Mouse (Mus musculus): ENCODE measurements at regions not wholly inside any gene's neighbourhood (a gene's known extent, or its start where the extent isn't known, plus 50 kb on each side); places are given as distances from the start of the nearest gene placed in this dataset.
A peak's percentile ranks its signal among the peaks of the same experiment; 100 is the strongest.

- DNase-seq: no peak
Measured at GRCm38 (mm10) chr5:111601711-111602521, 131.8 kb upstream of the Gm26897 start.

GRCm38 (mm10) chr5:111613687-111614086 is 120.0 kb upstream of the Gm26897 start:
- no peak for DNase-seq

- DNase-seq: peak; percentile 3
Measured at GRCm38 (mm10) chr5:111619974-111620373, 113.8 kb upstream of the Gm26897 start.

- no peak for DNase-seq
Measured at GRCm38 (mm10) chr5:111620626-111621025, 113.1 kb upstream of the Gm26897 start.

GRCm38 (mm10) chr5:111622481-111622880 is 111.2 kb upstream of the Gm26897 start:
- no peak for DNase-seq

- no peak for DNase-seq
Measured at GRCm38 (mm10) chr5:111626273-111626798, 107.4 kb upstream of the Gm26897 start.

GRCm38 (mm10) chr5:111630313-111630844 is 103.3 kb upstream of the Gm26897 start:
- no peak for DNase-seq

GRCm38 (mm10) chr5:111631572-111632161 is 102.1 kb upstream of the Gm26897 start:
- no peak for DNase-seq

GRCm38 (mm10) chr5:111635092-111635491 is 98.6 kb upstream of the Gm26897 start:
- no peak for DNase-seq

- no peak for DNase-seq
Measured at GRCm38 (mm10) chr5:111636969-111637368, 96.8 kb upstream of the Gm26897 start.

- DNase-seq: no peak
Measured at GRCm38 (mm10) chr5:111638306-111638705, 95.4 kb upstream of the Gm26897 start.

- DNase-seq: no peak
Measured at GRCm38 (mm10) chr5:111639476-111640287, 94.0 kb upstream of the Gm26897 start.

- DNase-seq: no peak
Measured at GRCm38 (mm10) chr5:111640976-111641375, 92.7 kb upstream of the Gm26897 start.

GRCm38 (mm10) chr5:111641685-111642084 is 92.0 kb upstream of the Gm26897 start:
- DNase-seq: no peak

- no peak for DNase-seq
Measured at GRCm38 (mm10) chr5:111644142-111644541, 89.6 kb upstream of the Gm26897 start.

GRCm38 (mm10) chr5:111644788-111645187 is 88.9 kb upstream of the Gm26897 start:
- DNase-seq: no peak

GRCm38 (mm10) chr5:111647686-111648200 is 86.0 kb upstream of the Gm26897 start:
- DNase-seq: no peak

GRCm38 (mm10) chr5:111648481-111648880 is 85.2 kb upstream of the Gm26897 start:
- DNase-seq: no peak

GRCm38 (mm10) chr5:111649012-111649411 is 84.7 kb upstream of the Gm26897 start:
- DNase-seq: peak; percentile 13

GRCm38 (mm10) chr5:111652472-111652871 is 81.3 kb upstream of the Gm26897 start:
- no peak for DNase-seq

GRCm38 (mm10) chr5:111656436-111656835 is 77.3 kb upstream of the Gm26897 start:
- no peak for DNase-seq

- no peak for DNase-seq
Measured at GRCm38 (mm10) chr5:111657759-111658429, 75.8 kb upstream of the Gm26897 start.

All from adrenal gland, adult 8-10 months (tissue).